Mouse (Mus musculus) lung, postnatal 0 days (tissue): ENCODE results near the gene Trim67. TPM values are rescaled to one million over a fixed set of nuclear protein-coding genes. Genes with fewer than 3 reads are reported as not detected.
A peak's percentile ranks its signal among the peaks of the same experiment; 100 is the strongest.

Experiments used
- ATAC-seq: fragments of 200-750 bp; cut with Nextera tagmentation; 2 replicates; pipeline ENCODE4 v1.8.0; 2017; ENCODE audit warnings: moderate library complexity
- DNase-seq: peaks from one replicate; pipeline ENCODE4 v3.0.0-alpha.2; 2016; ENCODE audit warnings: low spot score
- H3K27ac ChIP-seq: fragments of 300-500 bp; sonication (generic); 2 replicates; pipeline ENCODE4 v1.5.1; 2014; ENCODE audit warnings: antibody characterized with exemption, mild to moderate bottlenecking, low read length, mixed read lengths
- H3K27me3 ChIP-seq: fragments of 300-500 bp; sonication (generic); replicated peaks from 2 replicates; pipeline ENCODE4 v1.6.1; 2014; ENCODE audit warnings: low read length, mixed read lengths; ENCODE audit not compliant: insufficient read depth
- H3K36me3 ChIP-seq: fragments of 300-500 bp; sonication (generic); 2 replicates; pipeline ENCODE4 v1.6.1; 2014; ENCODE audit warnings: low read length, mixed read lengths; ENCODE audit not compliant: insufficient read depth
- H3K4me1 ChIP-seq: fragments of 300-500 bp; sonication (generic); 2 replicates; pipeline ENCODE4 v1.6.1; 2014; ENCODE audit warnings: antibody characterized with exemption, low read depth, low read length, mixed read lengths; ENCODE audit not compliant: insufficient read depth
- H3K4me2 ChIP-seq: fragments of 300-500 bp; sonication (generic); replicated peaks from 2 replicates; pipeline ENCODE4 v1.6.1; 2014; ENCODE audit warnings: low read depth, mild to moderate bottlenecking, low read length, moderate library complexity, mixed read lengths
- H3K4me3 ChIP-seq: fragments of 300-500 bp; sonication (generic); 2 replicates; pipeline ENCODE4 v1.5.1; 2014; ENCODE audit warnings: low read depth, low read length
- H3K9ac ChIP-seq: fragments of 300-500 bp; sonication (generic); replicated peaks from 2 replicates; pipeline ENCODE4 v1.6.1; 2014; ENCODE audit warnings: low read depth, mild to moderate bottlenecking
- H3K9me3 ChIP-seq: fragments of 300-500 bp; sonication (generic); 2 replicates; pipeline ENCODE4 v1.6.1; 2016; ENCODE audit warnings: low read length, mixed read lengths
- CTCF ChIP-seq: IDR thresholded peaks from 2 replicates; pipeline ENCODE4 v1.5.1; 2016; ENCODE audit warnings: antibody characterized with exemption, mild to moderate bottlenecking
- EP300 ChIP-seq: IDR thresholded peaks from 2 replicates; pipeline ENCODE4 v1.6.1; 2016; ENCODE audit warnings: antibody characterized with exemption, mild to moderate bottlenecking, control low read depth
- WGBS: fragments of 180-500 bp; shearing (Covaris S2); extraction: QIAGEN DNeasy Blood & Tissue Kit; methylation state at CpG from one replicate; pipeline ENCODE4 v1.1.7; 2014; 5-methylcytosine and 5-hydroxymethylcytosine counted together
- polyA plus RNA-seq: library from polyadenylated mRNA; unstranded; fragments of >200 nt; fragmentation: Nextera tagmentation; extraction: Ambion mirVana; gene quantifications from 2 replicates; pipeline ENCODE4 v1.2.1, GENCODE M21; 2015

Gene Trim67
- polyA plus RNA-seq, 1 experiment from 2014 or later: 1.5 TPM

DNA sequence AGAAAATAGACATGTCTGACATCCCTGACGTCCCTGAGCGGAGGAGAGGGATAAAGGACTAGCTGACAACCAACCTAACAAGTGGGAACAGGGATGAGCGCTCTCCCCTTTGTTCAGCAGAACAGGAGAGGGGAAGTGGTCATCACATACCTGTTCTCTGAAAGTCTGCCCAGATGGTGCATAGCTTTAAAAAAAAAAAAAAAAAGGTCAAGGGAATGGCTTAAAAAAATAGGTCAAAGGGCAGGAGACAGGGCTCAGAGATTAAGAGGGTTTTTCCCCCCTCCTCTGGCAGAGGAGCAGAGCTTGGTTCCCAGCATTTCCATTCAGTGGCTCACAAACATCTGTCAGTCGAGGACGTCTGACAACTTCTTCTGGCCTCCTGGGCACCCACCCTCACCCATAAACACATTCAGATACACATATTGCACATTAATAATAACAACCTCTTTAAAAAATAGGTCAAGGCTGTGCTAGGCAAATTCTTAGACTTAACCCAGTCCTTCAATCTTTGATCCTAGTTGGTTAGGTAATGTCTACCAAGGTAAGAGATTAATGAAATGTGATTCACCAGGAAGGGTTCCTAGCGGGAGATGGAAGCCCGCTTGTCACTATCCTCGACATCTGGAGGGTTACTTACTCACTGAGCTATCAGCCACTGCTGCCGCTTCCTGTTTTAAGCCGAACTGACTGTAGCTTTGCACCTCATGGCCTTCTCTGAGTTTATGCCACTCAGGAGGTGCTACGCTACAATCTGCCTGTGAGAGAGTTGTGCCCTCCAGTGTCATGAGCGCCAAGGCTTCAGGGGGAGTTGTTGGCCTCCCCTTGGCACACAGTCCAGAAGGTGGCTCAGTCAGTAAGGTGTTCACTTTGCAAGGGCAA, 11.2 kb downstream of the Trim67 start:
- Histone ChIP-seq H3K27me3 (no peaks in the 10 kb centered on the region), H3K4me1 (no peaks in the 10 kb centered on the region), H3K9me3 (no peaks in the 10 kb centered on the region), H3K4me3 (no peak overlapping the region), H3K36me3 (no peaks in the 10 kb centered on the region), H3K27ac (no peak overlapping the region), H3K9ac (no peak overlapping the region), H3K4me2 (no peak overlapping the region)
- ATAC-seq (no peak), DNase-seq (no peak)
- 51% methylated on average over 12 of the region's 12 CpGs for WGBS
- no peak for TF ChIP-seq CTCF
- no peak for TF ChIP-seq EP300

- Histone ChIP-seq H3K36me3 (no peaks in the 10 kb centered on the region), H3K9me3 (no peaks in the 10 kb centered on the region), H3K27me3 (no peaks in the 10 kb centered on the region), H3K4me1 (no peaks in the 10 kb centered on the region), H3K27ac (no peak overlapping the region), H3K9ac (no peak overlapping the region), H3K4me3 (no peak overlapping the region), H3K4me2 (no peak overlapping the region)
- no peak for DNase-seq
- no peak for TF ChIP-seq EP300
- TF ChIP-seq CTCF: no peak
- 80% methylated on average over 4 of the region's 4 CpGs for WGBS
- no peak for ATAC-seq
These were observed 13.1 kb downstream of the Trim67 start for GRCm38 (mm10) chr8:124805990-124806389.

- H3K4me1 ChIP-seq: no peaks in the 10 kb centered on the region
- H3K9ac ChIP-seq: no peak overlapping the region
- no peak overlapping the region for H3K27ac ChIP-seq
- DNase-seq (no peak), ATAC-seq (no peak)
- H3K4me2 ChIP-seq: no peak overlapping the region
- no peaks in the 10 kb centered on the region for H3K9me3 ChIP-seq
- H3K4me3 ChIP-seq: no peak overlapping the region
- H3K36me3 ChIP-seq: no peaks in the 10 kb centered on the region
- 34% methylated on average over 2 of the region's 2 CpGs for WGBS
- H3K27me3 ChIP-seq: no peaks in the 10 kb centered on the region
- TF ChIP-seq CTCF (no peak), EP300 (no peak)
These were observed 16.5 kb downstream of the Trim67 start for GRCm38 (mm10) chr8:124809419-124809818.

GRCm38 (mm10) chr8:124810056-124810610, 17.2 kb downstream of the Trim67 start:
- Histone ChIP-seq H3K4me3 (no peak overlapping the region), H3K4me2 (no peak overlapping the region), H3K27ac (no peak overlapping the region), H3K27me3 (no peaks in the 10 kb centered on the region), H3K9ac (no peak overlapping the region), H3K9me3 (no peaks in the 10 kb centered on the region), H3K4me1 (no peaks in the 10 kb centered on the region), H3K36me3 (no peaks in the 10 kb centered on the region)
- DNase-seq (no peak), ATAC-seq (no peak)
- 55% methylated on average over 5 of the region's 5 CpGs for WGBS
- peak; percentile 50 for TF ChIP-seq CTCF
- no peak for TF ChIP-seq EP300

GRCm38 (mm10) chr8:124810689-124811394, 17.9 kb downstream of the Trim67 start:
- no peak overlapping the region for H3K4me3 ChIP-seq
- H3K4me2 ChIP-seq: no peak overlapping the region
- DNase-seq (peak; percentile 12), ATAC-seq (no peak)
- no peak overlapping the region for H3K27ac ChIP-seq
- H3K36me3 ChIP-seq: no peaks in the 10 kb centered on the region
- no peak overlapping the region for H3K9ac ChIP-seq
- TF ChIP-seq CTCF (no peak), EP300 (no peak)
- no peaks in the 10 kb centered on the region for H3K27me3 ChIP-seq
- 41% methylated on average over 9 of the region's 9 CpGs for WGBS
- no peaks in the 10 kb centered on the region for H3K4me1 ChIP-seq
- no peaks in the 10 kb centered on the region for H3K9me3 ChIP-seq

DNA sequence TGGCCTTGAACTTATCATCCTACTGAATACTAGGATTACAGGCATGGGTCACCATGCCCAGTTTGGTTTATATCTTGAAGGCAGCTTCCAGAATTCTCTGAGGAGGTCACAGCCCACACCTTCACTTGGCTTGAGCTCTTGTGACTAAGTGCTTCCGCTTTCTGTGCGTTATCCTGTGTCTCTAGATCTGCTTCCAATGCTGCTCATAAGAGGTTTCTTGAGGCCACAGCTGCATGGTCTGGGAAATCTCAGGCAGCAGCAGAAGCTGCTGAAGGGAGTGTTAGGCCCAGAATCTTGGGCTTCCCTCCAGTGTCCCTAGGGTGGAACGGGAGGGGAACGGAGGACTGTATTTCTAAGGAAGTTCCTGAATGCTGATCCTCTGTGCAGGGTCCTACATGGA, 20.4 kb downstream of the Trim67 start:
- ATAC-seq: peak; percentile 12; the same call in 1 of the 2 replicates
- no peak overlapping the region for H3K4me2 ChIP-seq
- TF ChIP-seq CTCF: no peak
- no peak for TF ChIP-seq EP300
- no peaks in the 10 kb centered on the region for H3K36me3 ChIP-seq
- no peak overlapping the region for H3K9ac ChIP-seq
- no peak overlapping the region for H3K4me3 ChIP-seq
- H3K9me3 ChIP-seq: 0 out of 2 replicates have a peak, but pooled peaks cover 7% of the 10 kb centered on the region
- 79% methylated on average over 4 of the region's 4 CpGs for WGBS
- H3K4me1 ChIP-seq: no peaks in the 10 kb centered on the region
- H3K27ac ChIP-seq: no peak overlapping the region
- DNase-seq: no peak
- no peaks in the 10 kb centered on the region for H3K27me3 ChIP-seq
